Mouse (Mus musculus) forebrain, embryonic 16.5 days (tissue): ENCODE measurements at regions not wholly inside any gene's neighbourhood (a gene's known extent, or its start where the extent isn't known, plus 50 kb on each side); places are given as distances from the start of the nearest gene placed in this dataset.

Source experiments
- ATAC-seq: fragments of 200-750 bp; cut with Nextera tagmentation; 2 replicates; pipeline ENCODE4 v1.8.0; 2017; ENCODE audit warnings: mild to moderate bottlenecking, moderate library complexity
- H3K27ac ChIP-seq: fragments of 300-500 bp; sonication (generic); 2 replicates; pipeline ENCODE4 v1.5.1; 2014; ENCODE audit warnings: low read length, control low read depth
- H3K27me3 ChIP-seq: fragments of 300-500 bp; sonication (generic); replicated peaks from 2 replicates; pipeline ENCODE4 v1.6.1; 2014; ENCODE audit warnings: low read length; ENCODE audit not compliant: control insufficient read depth, insufficient read depth
- H3K36me3 ChIP-seq: fragments of 300-500 bp; sonication (generic); 2 replicates; pipeline ENCODE4 v1.6.1; 2014; ENCODE audit not compliant: control insufficient read depth, insufficient read depth
- H3K4me1 ChIP-seq: fragments of 300-500 bp; sonication (generic); replicated peaks from 2 replicates; pipeline ENCODE4 v1.6.1; 2014; ENCODE audit warnings: low read length; ENCODE audit not compliant: control insufficient read depth, insufficient read depth
- H3K4me2 ChIP-seq: fragments of 300-500 bp; sonication (generic); 2 replicates; pipeline ENCODE4 v1.6.1; 2014; ENCODE audit warnings: mild to moderate bottlenecking, low read length, control low read depth
- H3K4me3 ChIP-seq: fragments of 300-500 bp; sonication (generic); replicated peaks from 2 replicates; pipeline ENCODE4 v1.5.1; 2014; ENCODE audit warnings: mild to moderate bottlenecking, low read length, control low read depth
- H3K9ac ChIP-seq: fragments of 300-500 bp; sonication (generic); replicated peaks from 2 replicates; pipeline ENCODE4 v1.6.1; 2014; ENCODE audit warnings: low read depth, low read length, control low read depth
- H3K9me3 ChIP-seq: fragments of 300-500 bp; sonication (generic); 2 replicates; pipeline ENCODE4 v1.6.1; 2016; ENCODE audit warnings: low read length; ENCODE audit not compliant: control insufficient read depth
- WGBS: fragments of 180-500 bp; shearing (Covaris S2); extraction: QIAGEN DNeasy Blood & Tissue Kit; methylation state at CpG from one replicate; pipeline ENCODE4 v1.1.7; 2014; 5-methylcytosine and 5-hydroxymethylcytosine counted together

DNA sequence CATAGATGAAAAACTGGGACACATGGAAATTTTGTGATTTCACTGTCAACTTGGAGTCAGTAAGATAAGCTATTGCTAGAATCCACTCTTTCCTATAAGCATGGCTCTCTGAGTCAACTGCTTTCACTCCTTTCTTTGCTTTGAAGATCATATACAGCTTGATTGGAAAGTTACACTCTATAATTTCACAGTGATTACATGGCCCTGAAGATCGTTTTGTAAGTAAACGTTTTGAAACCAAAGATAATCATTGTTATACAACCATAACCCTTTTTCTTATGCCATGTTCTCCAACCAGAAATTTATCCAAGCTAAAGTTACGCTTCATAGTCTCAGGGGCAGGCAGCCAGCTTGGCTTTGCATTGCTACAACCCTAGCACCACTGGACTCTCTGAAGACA, 322.1 kb upstream of the N6amt1 start:
- no peak for ATAC-seq
- Histone ChIP-seq H3K27me3 (no peaks in the 10 kb centered on the region), H3K4me3 (no peak overlapping the region), H3K4me1 (no peaks in the 10 kb centered on the region), H3K36me3 (no peaks in the 10 kb centered on the region), H3K27ac (no peak overlapping the region), H3K9ac (no peak overlapping the region), H3K4me2 (no peak overlapping the region), H3K9me3 (no peaks in the 10 kb centered on the region)
- WGBS = 80% methylated on average over 3 of the region's 3 CpGs

DNA sequence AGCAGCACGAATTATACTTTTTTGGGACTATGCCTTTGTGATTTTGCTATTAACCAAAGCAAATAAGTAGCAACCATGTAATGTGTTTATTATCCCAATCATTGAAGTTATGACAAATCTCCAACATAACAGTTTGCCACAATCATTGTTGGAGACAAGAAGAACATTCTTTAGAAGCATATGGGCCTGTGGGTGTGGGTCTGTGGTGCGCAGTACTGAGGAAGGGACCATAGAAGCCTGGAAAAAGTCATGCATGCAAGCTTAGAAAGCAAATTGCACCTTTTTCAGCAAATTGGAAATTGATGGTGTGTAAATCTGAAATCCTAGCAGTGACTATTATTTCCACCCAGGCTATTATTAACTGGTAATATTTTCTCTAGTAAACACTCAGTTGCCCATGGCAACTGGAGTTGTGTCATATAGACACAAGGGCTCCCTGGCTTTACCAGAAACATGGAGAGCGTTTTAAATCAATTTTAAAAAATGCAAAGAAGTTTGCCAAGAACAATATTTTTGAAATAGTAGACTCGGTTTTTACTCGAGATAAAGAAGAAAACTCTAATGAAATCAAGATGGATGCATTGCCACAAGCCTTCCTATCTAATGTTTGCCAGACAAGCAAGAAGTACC, 325.4 kb upstream of the N6amt1 start:
- H3K4me3 ChIP-seq = no peak overlapping the region
- no peaks in the 10 kb centered on the region for H3K27me3 ChIP-seq
- WGBS = 86% methylated on average over 5 of the region's 5 CpGs
- H3K4me2 ChIP-seq = no peak overlapping the region
- ATAC-seq = no peak
- no peaks in the 10 kb centered on the region for H3K36me3 ChIP-seq
- no peaks in the 10 kb centered on the region for H3K4me1 ChIP-seq
- H3K9me3 ChIP-seq = no peaks in the 10 kb centered on the region
- no peak overlapping the region for H3K27ac ChIP-seq
- H3K9ac ChIP-seq = no peak overlapping the region

DNA sequence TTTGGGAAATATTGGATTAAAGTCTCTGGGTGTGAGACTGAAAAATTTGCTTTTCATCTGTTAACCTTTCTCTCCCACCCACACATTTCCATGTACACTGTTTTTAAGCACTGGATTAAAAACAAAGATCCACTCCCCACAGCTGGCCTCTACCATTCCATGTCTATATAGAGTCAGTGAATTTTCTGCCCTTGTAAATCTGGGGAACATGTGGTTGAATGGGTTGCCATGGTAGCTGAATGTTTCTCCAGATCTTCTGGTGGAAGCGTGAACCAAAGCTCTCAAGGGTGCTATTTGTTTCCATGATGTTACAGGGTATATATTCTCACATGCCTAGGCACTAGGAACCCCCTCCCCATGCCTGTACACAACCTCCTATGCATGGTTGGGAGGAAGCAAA, 326.4 kb upstream of the N6amt1 start:
- Histone ChIP-seq H3K9ac (no peak overlapping the region), H3K27ac (no peak overlapping the region), H3K4me1 (no peaks in the 10 kb centered on the region), H3K27me3 (no peaks in the 10 kb centered on the region), H3K9me3 (no peaks in the 10 kb centered on the region), H3K4me3 (no peak overlapping the region), H3K36me3 (no peaks in the 10 kb centered on the region), H3K4me2 (no peak overlapping the region)
- ATAC-seq = no peak
- 78% methylated on average over 1 of the region's 1 CpGs for WGBS

DNA sequence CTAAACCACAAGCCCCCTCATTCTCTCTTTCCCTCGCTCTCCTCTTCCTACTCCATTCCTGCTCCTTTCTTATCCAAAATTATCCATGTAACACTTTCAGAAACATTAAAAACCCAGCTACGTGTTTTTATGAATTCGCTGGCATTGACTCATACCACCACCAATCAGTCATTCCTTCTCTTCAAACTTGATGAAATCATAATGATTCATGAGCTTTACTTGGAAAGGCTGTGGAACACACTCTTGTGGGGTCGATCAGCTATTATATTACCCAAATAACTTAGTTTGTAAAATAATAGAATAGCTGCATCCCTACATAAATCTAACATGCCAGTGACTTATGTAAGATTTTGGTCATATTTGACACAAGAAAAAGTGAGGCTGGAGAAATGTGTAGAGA, 331.9 kb upstream of the N6amt1 start:
- WGBS = 92% methylated on average over 4 of the region's 4 CpGs
- no peak overlapping the region for H3K4me3 ChIP-seq

DNA sequence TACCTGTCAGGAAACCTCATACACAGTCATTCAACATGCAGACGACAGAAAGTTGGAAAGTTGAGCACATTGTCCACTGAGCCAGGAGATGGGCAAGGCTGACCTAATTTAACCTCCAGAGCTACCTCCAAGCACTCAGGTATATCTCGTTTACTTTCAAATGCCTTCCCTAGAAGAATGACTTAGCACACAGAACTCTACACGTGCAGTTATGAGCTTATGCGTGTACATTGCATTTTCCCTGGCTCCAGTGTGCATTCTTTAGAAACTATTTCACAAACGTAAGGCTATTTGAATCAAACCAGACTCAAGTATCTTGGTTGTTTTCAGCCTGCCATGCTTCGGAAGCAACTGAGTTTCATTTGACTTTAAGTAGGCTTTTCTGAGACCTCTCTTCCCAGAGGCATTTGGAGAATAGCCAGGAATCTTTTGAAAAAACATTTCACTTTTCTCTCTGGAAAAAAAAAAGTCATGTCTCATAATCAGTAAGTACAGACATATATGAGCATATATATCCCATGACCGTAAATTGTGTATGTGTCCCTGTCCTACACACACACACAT, 336.8 kb upstream of the N6amt1 start:
- Histone ChIP-seq H3K9ac (no peak overlapping the region), H3K4me3 (no peak overlapping the region), H3K36me3 (no peaks in the 10 kb centered on the region), H3K27me3 (no peaks in the 10 kb centered on the region), H3K4me1 (no peaks in the 10 kb centered on the region), H3K4me2 (no peak overlapping the region), H3K27ac (no peak overlapping the region), H3K9me3 (no peaks in the 10 kb centered on the region)
- WGBS = 87% methylated on average over 7 of the region's 7 CpGs
- ATAC-seq = no peak

More for the DNA sequence above, 331.9 kb upstream of the N6amt1 start:
- Histone ChIP-seq H3K27me3 (no peaks in the 10 kb centered on the region), H3K9me3 (no peaks in the 10 kb centered on the region), H3K9ac (no peak overlapping the region), H3K36me3 (no peaks in the 10 kb centered on the region), H3K27ac (no peak overlapping the region), H3K4me1 (no peaks in the 10 kb centered on the region), H3K4me2 (no peak overlapping the region)
- no peak for ATAC-seq

DNA sequence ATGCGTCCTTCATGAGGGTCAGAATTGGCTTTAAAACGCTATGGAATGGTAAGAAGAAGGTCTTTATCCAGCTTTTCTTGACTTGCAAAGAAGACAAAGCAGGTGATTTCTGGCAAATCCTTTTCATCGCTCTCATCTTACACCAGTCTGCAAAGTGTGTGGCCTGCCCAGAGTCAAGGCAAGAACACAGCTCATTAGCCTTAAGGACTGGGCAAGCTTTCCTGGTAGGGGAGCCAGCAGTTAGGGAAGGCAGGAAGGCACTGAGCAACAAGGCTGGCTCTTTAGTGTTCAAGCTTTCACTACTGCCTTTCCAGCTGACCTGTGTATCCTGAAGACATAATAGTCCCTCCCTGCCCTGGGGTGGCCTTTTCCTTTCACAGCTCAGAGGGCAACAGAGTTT, 352.4 kb upstream of the N6amt1 start:
- no peak overlapping the region for H3K4me3 ChIP-seq
- H3K4me1 ChIP-seq = peaks cover 12% of the 10 kb centered on the region
- 19% methylated on average over 3 of the region's 3 CpGs for WGBS
- no peaks in the 10 kb centered on the region for H3K27me3 ChIP-seq
- H3K9me3 ChIP-seq = no peaks in the 10 kb centered on the region
- H3K4me2 ChIP-seq = no peak overlapping the region
- peak; percentile 62 for ATAC-seq
- H3K9ac ChIP-seq = no peak overlapping the region
- peak overlapping the region; percentile 64 for H3K27ac ChIP-seq
- no peaks in the 10 kb centered on the region for H3K36me3 ChIP-seq

DNA sequence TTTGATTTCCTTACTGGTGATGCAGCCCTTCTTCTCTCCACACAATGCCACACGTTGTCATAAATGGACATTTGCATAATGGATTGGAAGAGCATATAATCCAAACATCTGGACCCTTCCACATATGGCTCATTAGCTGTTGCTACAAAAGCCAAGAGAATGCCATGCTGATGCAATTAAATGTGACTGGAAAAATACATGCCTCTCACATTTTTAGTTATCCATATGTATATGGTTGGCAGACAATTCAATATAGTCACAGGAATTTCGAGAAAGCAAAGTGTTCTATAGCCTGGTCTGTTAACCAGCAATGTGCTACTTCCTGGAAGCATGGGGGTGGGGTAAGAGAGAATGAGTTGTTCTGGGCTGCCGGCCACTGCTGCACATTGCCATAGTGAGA, 352.9 kb upstream of the N6amt1 start:
- ATAC-seq = peak; percentile 96
- Histone ChIP-seq H3K4me3 (no peak overlapping the region), H3K27ac (peak overlapping the region; percentile 64), H3K36me3 (no peaks in the 10 kb centered on the region), H3K4me1 (peaks cover 12% of the 10 kb centered on the region), H3K9me3 (no peaks in the 10 kb centered on the region), H3K9ac (no peak overlapping the region), H3K27me3 (no peaks in the 10 kb centered on the region), H3K4me2 (no peak overlapping the region)
- 22% methylated on average over 3 of the region's 3 CpGs for WGBS

DNA sequence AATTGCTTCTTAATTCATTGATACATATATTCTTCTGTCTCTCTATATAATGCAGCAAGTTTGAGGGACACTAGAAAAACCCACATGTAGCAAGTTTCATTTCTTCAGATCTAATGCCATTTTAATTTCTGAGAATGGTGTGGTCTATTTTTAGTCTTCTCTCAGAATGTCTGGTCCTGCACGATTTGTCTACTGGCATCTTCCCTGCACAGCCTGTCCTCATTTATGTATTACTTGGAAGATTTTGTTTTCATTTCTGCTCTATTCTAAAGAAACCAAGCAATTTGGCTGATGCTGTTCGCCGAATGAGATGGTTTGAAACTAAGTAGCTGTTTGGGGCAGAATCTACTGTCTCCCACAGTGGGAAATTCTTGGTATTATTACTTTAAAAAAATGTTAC, 382.3 kb upstream of the N6amt1 start:
- Histone ChIP-seq H3K9ac (no peak overlapping the region), H3K4me1 (no peaks in the 10 kb centered on the region), H3K27me3 (no peaks in the 10 kb centered on the region), H3K9me3 (no peaks in the 10 kb centered on the region), H3K4me2 (no peak overlapping the region), H3K36me3 (no peaks in the 10 kb centered on the region), H3K4me3 (no peak overlapping the region), H3K27ac (no peak overlapping the region)
- ATAC-seq = no peak
- WGBS = 83% methylated on average over 3 of the region's 3 CpGs

DNA sequence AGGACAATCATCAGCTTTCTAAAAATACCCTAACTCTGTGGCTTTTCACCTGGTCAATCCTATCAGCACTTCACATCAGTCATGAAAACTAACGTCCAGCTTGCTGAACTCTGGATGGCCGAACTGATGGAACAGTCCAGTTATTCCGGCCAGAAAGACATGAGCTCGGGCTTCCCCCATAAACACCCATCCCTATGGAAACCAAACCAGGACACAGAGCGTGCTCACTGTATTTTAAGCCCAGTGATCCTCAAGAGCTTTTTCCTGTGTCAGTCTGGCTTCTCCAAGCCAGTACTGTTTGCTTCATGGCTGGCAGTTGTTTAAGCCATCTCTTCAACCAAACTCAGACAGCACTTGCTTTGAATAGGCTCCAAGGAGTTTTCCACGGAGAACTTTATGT, 404.3 kb upstream of the N6amt1 start:
- Histone ChIP-seq H3K4me2 (no peak overlapping the region), H3K36me3 (no peaks in the 10 kb centered on the region), H3K4me1 (no peaks in the 10 kb centered on the region), H3K27me3 (no peaks in the 10 kb centered on the region), H3K9me3 (no peaks in the 10 kb centered on the region), H3K9ac (no peak overlapping the region), H3K4me3 (no peak overlapping the region), H3K27ac (no peak overlapping the region)
- no peak for ATAC-seq
- WGBS = 83% methylated on average over 6 of the region's 6 CpGs
